In the genomic region with DNA sequence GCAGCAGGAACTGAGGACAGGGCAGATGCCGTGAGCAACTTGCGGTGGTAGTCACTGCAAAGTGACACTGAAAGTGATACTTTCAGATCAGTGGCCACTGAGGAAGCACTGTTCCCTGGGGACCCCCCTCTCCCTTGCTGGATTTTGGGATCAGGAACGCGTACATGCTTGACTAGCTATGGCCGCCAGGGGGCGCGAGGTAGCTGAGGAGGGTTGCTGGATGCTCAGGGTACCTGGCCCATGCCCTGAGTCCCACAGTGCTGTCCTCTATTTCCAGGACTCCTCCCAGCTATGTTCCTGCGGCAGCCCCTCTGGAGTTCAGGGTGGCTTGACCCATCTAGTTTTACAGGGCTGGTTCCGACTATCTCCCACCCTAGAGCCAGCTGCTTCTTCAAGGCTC, we compare ENCODE assay signal across 9 mouse cellular contexts. TPM values are rescaled to one million over a fixed set of nuclear protein-coding genes. Genes with fewer than 3 reads are reported as not detected.
DNase-seq lines count a peak whose midpoint lies in the region; ATAC-seq lines count a peak whose summit lies in the region.
"Had no signal": no experiment of that assay in that cellular context is flagged by ENCODE, and none has a peak within 500 bp of the region (broad histone marks: within the 10 kb centered on the region; RNA-seq: fewer than 3 reads in every experiment).

No protein-coding gene starts in this region.

- 16% methylated on average over 9 of the region's 9 CpGs for WGBS in neural tube, embryonic 15.5 days
- 15% methylated on average over 9 of the region's 9 CpGs for WGBS in intestine, embryonic 16.5 days
- 11% methylated on average over 9 of the region's 9 CpGs for WGBS in limb, embryonic 12.5 days

- no peak overlapping the region for H3K4me3 ChIP-seq in neural tube, embryonic 15.5 days (replicated peaks)
- H3K4me3 ChIP-seq in intestine, embryonic 16.5 days (ENCODE audit: low read length): no peak overlapping the region
- H3K4me3 ChIP-seq in limb, embryonic 12.5 days (replicated peaks): no peak overlapping the region
- H3K4me3 ChIP-seq: lung, embryonic 15.5 days had no signal

- no peak overlapping the region for H3K4me2 ChIP-seq in neural tube, embryonic 15.5 days
- no peak overlapping the region for H3K4me2 ChIP-seq in intestine, embryonic 16.5 days (ENCODE audit: low read depth, low read length)
- H3K4me2 ChIP-seq in limb, embryonic 12.5 days: no peak overlapping the region
- H3K4me2 ChIP-seq: lung, embryonic 15.5 days had no signal

- H3K27ac ChIP-seq in neural tube, embryonic 15.5 days (replicated peaks): no peak overlapping the region
- no peak overlapping the region for H3K27ac ChIP-seq in intestine, embryonic 16.5 days (ENCODE audit: low read length)
- H3K27ac ChIP-seq in limb, embryonic 12.5 days: no peak overlapping the region
- H3K27ac ChIP-seq: lung, embryonic 15.5 days had no signal

- DNase-seq in neural tube, embryonic 10.5 days (ENCODE audit: extremely low spot score, low spot score): peak; percentile 83
- peak; percentile 84 for DNase-seq in embryo, embryonic 10.5 days (ENCODE audit: low spot score)
- DNase-seq in gastrocnemius, postnatal 4 days (ENCODE audit: low spot score in 2 of 2): peak; percentile 70 to 82
- DNase-seq in spleen, postnatal 4 days (ENCODE audit: low spot score in 2 of 2): peak; percentile 60 to 88

- ATAC-seq in neural tube, embryonic 15.5 days (ENCODE audit: low FRiP score): no peak
- ATAC-seq in intestine, embryonic 16.5 days: peak; percentile 72
- peak; percentile 62; the same call in 1 of the 2 replicates for ATAC-seq in limb, embryonic 12.5 days (ENCODE audit: insufficient number of reproducible peaks, insufficient read depth, low FRiP score, low TSS enrichment, low read depth)
- peak; percentile 54 for ATAC-seq in monocyte, adult 5-6 weeks (replicated peaks; ENCODE audit: insufficient number of reproducible peaks, low FRiP score, low TSS enrichment, poor library complexity, severe bottlenecking)

- H3K36me3 ChIP-seq in neural tube, embryonic 15.5 days: peaks cover 9% of the 10 kb centered on the region; the same call in 1 of the 2 replicates
- H3K36me3 ChIP-seq in intestine, embryonic 16.5 days (ENCODE audit: control insufficient read depth, insufficient read depth, low read length): no peaks in the 10 kb centered on the region
- H3K36me3 ChIP-seq in limb, embryonic 12.5 days: peaks cover 6% of the 10 kb centered on the region

- no peak overlapping the region for H3K9ac ChIP-seq in neural tube, embryonic 15.5 days (replicated peaks)
- no peak overlapping the region for H3K9ac ChIP-seq in intestine, embryonic 16.5 days (ENCODE audit: low read depth, low read length)
- no peak overlapping the region for H3K9ac ChIP-seq in limb, embryonic 12.5 days (replicated peaks)
- H3K9ac ChIP-seq: lung, embryonic 15.5 days had no signal

- no peaks in the 10 kb centered on the region for H3K9me3 ChIP-seq in neural tube, embryonic 15.5 days (replicated peaks)
- H3K9me3 ChIP-seq in intestine, embryonic 16.5 days (ENCODE audit: control insufficient read depth, low read length): no peaks in the 10 kb centered on the region
- H3K9me3 ChIP-seq in limb, embryonic 12.5 days: 0 out of 2 replicates have a peak, but pooled peaks cover 16% of the 10 kb centered on the region
- H3K9me3 ChIP-seq: lung, embryonic 15.5 days had no signal

- no peaks in the 10 kb centered on the region for H3K4me1 ChIP-seq in neural tube, embryonic 15.5 days
- H3K4me1 ChIP-seq in intestine, embryonic 16.5 days (ENCODE audit: control insufficient read depth, insufficient read depth, low read length): peaks cover 4% of the 10 kb centered on the region; the same call in 1 of the 2 replicates
- H3K4me1 ChIP-seq in limb, embryonic 12.5 days (replicated peaks): no peaks in the 10 kb centered on the region
- H3K4me1 ChIP-seq: lung, embryonic 15.5 days had no signal

- H3K27me3 ChIP-seq in neural tube, embryonic 15.5 days (replicated peaks): no peaks in the 10 kb centered on the region
- no peaks in the 10 kb centered on the region for H3K27me3 ChIP-seq in intestine, embryonic 16.5 days (replicated peaks; ENCODE audit: control insufficient read depth, insufficient read depth, low read length)
- no peaks in the 10 kb centered on the region for H3K27me3 ChIP-seq in limb, embryonic 12.5 days
- H3K27me3 ChIP-seq: lung, embryonic 15.5 days had no signal

RNA-seq across cellular contexts. Expression of a gene that starts 17.8 kb away (rescaled TPM):
- 7.9 and 9.0 TPM in 2 replicates for polyA plus RNA-seq in neural tube, embryonic 15.5 days (2015; fragmentation: Nextera tagmentation; extraction: Ambion mirVana)
- total RNA-seq in gastrocnemius, postnatal 4 days (2021): 1 to 10 TPM; 2.4 to 2.9 TPM
- 34.1 and 35.9 TPM in 2 replicates for polyA plus RNA-seq in intestine, embryonic 16.5 days (2015; fragmentation: Nextera tagmentation; extraction: Ambion mirVana)
- polyA plus RNA-seq in limb, embryonic 12.5 days (2016; fragmentation: Nextera tagmentation; extraction: Ambion mirVana): 0.33 and 0.89 TPM in 2 replicates
- total RNA-seq in monocyte, adult 5-6 weeks (2017): 5.4 to 25.0 TPM (median 10.3 TPM) in 3 replicates
